Mouse (Mus musculus): ENCODE data around the gene Prdx1. TPM values are rescaled to one million over a fixed set of nuclear protein-coding genes. Genes with fewer than 3 reads are reported as not detected.
"Not testable (repeated sequence)": the region's sequence is repeated elsewhere in the genome, so short reads cannot be mapped to it uniquely, and the experiment has no call there.

The Prdx1 gene
- polyA plus RNA-seq, 1 experiment from 2014 or later, result 1,278 TPM

GRCm38 (mm10) chr4:116659474-116659873 lies 25.9 kb upstream of the Prdx1 start:
- Histone ChIP-seq H3K4me1 (0 out of 2 replicates have a peak, but pooled peaks cover 4% of the 10 kb centered on the region), H3K27ac (no peak overlapping the region), H3K9me3 (replicated peaks) (no peaks in the 10 kb centered on the region), H3K27me3 (ENCODE audit: low read depth, poor library complexity, severe bottlenecking) (no peaks in the 10 kb centered on the region), H3K36me3 (no peaks in the 10 kb centered on the region), H3K4me3 (no peak overlapping the region)
- WGBS, result 84% methylated on average over 2 of the region's 2 CpGs
- DNase-seq (ENCODE audit: low spot score), result no peak

DNA sequence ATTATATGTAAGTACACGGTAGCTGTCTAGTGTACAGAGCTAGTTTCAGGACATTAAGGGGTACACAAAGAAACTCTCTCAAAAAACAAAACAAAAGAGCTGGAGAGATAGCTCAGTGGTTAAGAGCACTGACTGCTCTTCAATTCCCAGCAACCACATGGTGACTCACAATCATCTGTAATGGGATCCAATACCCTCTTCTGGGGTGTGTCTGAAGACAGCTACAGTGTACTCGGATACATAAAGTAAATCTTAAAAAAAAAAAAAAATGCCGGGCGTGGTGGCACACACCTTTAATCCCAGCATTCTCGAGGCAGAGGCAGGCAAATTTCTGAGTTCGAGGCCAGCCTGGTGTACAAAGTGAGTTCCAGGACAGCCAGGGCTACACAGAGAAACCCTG lies 25.4 kb upstream of the Prdx1 start:
- not testable (repeated sequence) for H3K9me3 ChIP-seq (replicated peaks); H3K4me3 ChIP-seq; H3K36me3 ChIP-seq; H3K27me3 ChIP-seq (ENCODE audit: low read depth, poor library complexity, severe bottlenecking); H3K4me1 ChIP-seq; H3K27ac ChIP-seq; DNase-seq (ENCODE audit: low spot score)
- 88% methylated on average over 6 of the region's 6 CpGs for WGBS

DNA sequence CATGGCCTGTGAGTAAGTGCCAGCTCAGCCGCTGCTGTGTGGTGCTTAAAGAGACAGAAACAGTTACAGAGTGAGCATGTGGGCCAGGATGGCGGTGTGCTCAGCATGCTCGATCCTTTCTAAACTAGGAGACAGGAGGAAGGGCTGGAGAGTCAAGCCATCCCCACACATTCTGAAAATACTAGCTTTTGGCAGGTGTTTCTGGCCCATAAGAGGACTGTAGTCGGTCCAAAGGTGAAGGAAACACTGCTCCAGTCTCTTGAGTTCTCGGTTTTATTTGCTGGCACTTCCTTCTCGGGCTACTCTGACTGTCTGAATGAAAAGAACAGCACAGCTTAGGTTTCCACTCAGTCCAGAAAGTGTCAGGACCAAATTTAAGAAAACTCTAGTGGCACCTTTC lies 24.5 kb upstream of the Prdx1 start:
- H3K4me3 ChIP-seq, result no peak overlapping the region
- no peaks in the 10 kb centered on the region for H3K36me3 ChIP-seq
- no peaks in the 10 kb centered on the region for H3K27me3 ChIP-seq (ENCODE audit: low read depth, poor library complexity, severe bottlenecking)
- H3K27ac ChIP-seq, result no peak overlapping the region
- H3K9me3 ChIP-seq (replicated peaks), result no peaks in the 10 kb centered on the region
- 0 out of 2 replicates have a peak, but pooled peaks cover 1% of the 10 kb centered on the region for H3K4me1 ChIP-seq
- WGBS, result 81% methylated on average over 6 of the region's 6 CpGs
- no peak for DNase-seq (ENCODE audit: low spot score)

DNA sequence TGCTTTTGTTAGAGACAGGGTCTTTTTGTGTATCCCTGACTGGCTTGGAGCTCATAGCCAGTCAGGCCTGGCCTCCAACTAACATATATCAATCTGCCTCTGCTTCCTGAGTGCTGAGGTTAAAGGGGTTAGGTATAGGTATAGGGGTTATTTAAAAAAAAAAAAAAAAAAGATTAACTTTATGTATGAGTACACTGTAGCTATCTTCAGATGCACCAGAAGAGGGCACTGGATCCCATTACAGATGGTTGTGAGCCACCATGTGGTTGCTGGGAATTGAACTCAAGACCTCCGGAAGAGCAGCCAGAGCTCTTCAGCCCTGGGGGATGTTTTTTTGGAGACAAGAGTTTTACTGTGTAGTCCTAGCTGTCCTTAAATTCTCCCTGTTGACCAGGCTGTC lies 23.3 kb upstream of the Prdx1 start:
- no peaks in the 10 kb centered on the region for H3K36me3 ChIP-seq
- no peak for DNase-seq (ENCODE audit: low spot score)
- H3K4me3 ChIP-seq, result no peak overlapping the region
- no peaks in the 10 kb centered on the region for H3K4me1 ChIP-seq
- H3K9me3 ChIP-seq (replicated peaks), result no peaks in the 10 kb centered on the region
- 94% methylated on average over 1 of the region's 1 CpGs for WGBS
- no peak overlapping the region for H3K27ac ChIP-seq
- H3K27me3 ChIP-seq (ENCODE audit: low read depth, poor library complexity, severe bottlenecking), result no peaks in the 10 kb centered on the region

DNA sequence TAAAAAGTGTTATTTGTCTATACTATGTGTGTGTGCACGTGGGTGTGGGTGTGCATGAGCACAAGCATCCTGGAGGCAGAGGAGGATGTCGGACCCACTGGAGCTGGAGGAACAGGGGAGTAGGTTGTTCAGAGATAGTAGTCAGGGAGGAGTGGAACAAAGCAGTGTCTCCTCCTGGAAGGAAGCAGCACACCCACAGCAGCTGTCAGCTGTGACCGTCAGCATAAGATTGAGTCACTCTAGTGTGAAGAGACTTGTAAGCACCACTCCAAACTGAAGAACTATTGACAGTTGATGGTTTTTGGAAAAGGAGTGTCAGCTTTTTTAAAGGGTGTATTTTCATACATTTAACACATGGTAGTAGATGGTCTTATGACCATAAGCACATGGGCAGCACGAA lies 18.7 kb upstream of the Prdx1 start:
- no peaks in the 10 kb centered on the region for H3K9me3 ChIP-seq (replicated peaks)
- no peak overlapping the region for H3K27ac ChIP-seq
- no peaks in the 10 kb centered on the region for H3K36me3 ChIP-seq
- H3K4me1 ChIP-seq, result no peaks in the 10 kb centered on the region
- H3K27me3 ChIP-seq (ENCODE audit: low read depth, poor library complexity, severe bottlenecking), result no peaks in the 10 kb centered on the region
- 80% methylated on average over 4 of the region's 4 CpGs for WGBS
- no peak for DNase-seq (ENCODE audit: low spot score)
- H3K4me3 ChIP-seq, result no peak overlapping the region

- WGBS, result 72% methylated on average over 3 of the region's 3 CpGs
- DNase-seq (ENCODE audit: low spot score), result no peak
Measured at GRCm38 (mm10) chr4:116668145-116668544, 17.2 kb upstream of the Prdx1 start.

GRCm38 (mm10) chr4:116669291-116669690 lies 16.1 kb upstream of the Prdx1 start:
- H3K36me3 ChIP-seq, result no peaks in the 10 kb centered on the region
- no peaks in the 10 kb centered on the region for H3K4me1 ChIP-seq
- no peaks in the 10 kb centered on the region for H3K9me3 ChIP-seq (replicated peaks)
- no peak overlapping the region for H3K4me3 ChIP-seq
- H3K27me3 ChIP-seq (ENCODE audit: low read depth, poor library complexity, severe bottlenecking), result no peaks in the 10 kb centered on the region
- WGBS, result 53% methylated on average over 2 of the region's 2 CpGs
- no peak overlapping the region for H3K27ac ChIP-seq
- DNase-seq (ENCODE audit: low spot score), result no peak

More at GRCm38 (mm10) chr4:116668145-116668544, 17.2 kb upstream of the Prdx1 start:
- no peak overlapping the region for H3K4me3 ChIP-seq
- H3K27ac ChIP-seq, result no peak overlapping the region
- H3K27me3 ChIP-seq (ENCODE audit: low read depth, poor library complexity, severe bottlenecking), result no peaks in the 10 kb centered on the region
- no peaks in the 10 kb centered on the region for H3K36me3 ChIP-seq
- H3K9me3 ChIP-seq (replicated peaks), result no peaks in the 10 kb centered on the region
- H3K4me1 ChIP-seq, result no peaks in the 10 kb centered on the region

GRCm38 (mm10) chr4:116672785-116673184 lies 12.6 kb upstream of the Prdx1 start:
- Histone ChIP-seq H3K36me3 (no peaks in the 10 kb centered on the region), H3K4me1 (no peaks in the 10 kb centered on the region), H3K27me3 (ENCODE audit: low read depth, poor library complexity, severe bottlenecking) (no peaks in the 10 kb centered on the region), H3K9me3 (replicated peaks) (no peaks in the 10 kb centered on the region), H3K27ac (no peak overlapping the region), H3K4me3 (no peak overlapping the region)
- 73% methylated on average over 2 of the region's 2 CpGs for WGBS
- DNase-seq (ENCODE audit: low spot score), result no peak

GRCm38 (mm10) chr4:116674761-116675160 lies 10.6 kb upstream of the Prdx1 start:
- DNase-seq (ENCODE audit: low spot score); H3K4me3 ChIP-seq; H3K36me3 ChIP-seq; H3K9me3 ChIP-seq (replicated peaks); H3K27ac ChIP-seq; H3K4me1 ChIP-seq; H3K27me3 ChIP-seq (ENCODE audit: low read depth, poor library complexity, severe bottlenecking): not testable (repeated sequence)
- WGBS, result 91% methylated on average over 6 of the region's 6 CpGs

DNA sequence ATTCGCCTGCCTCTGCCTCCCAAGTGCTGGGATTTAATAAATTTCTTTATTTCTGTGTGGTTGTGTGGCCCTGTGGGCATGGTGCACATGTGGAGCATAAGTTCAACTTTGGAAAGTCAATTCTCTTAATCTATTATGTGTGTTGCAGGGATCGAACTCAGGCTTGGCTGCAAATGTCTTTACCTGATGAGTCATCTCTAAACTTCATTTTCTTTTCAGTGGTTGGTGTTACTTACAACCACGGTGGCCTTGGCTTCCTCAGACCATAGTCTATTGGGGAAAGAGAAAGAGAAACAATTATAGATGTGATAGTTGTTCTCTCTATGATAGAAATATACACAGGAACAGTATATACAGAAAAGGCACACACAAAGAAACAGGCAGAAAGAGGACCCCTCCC lies 9.3 kb upstream of the Prdx1 start:
- 94% methylated on average over 3 of the region's 3 CpGs for WGBS
- no peaks in the 10 kb centered on the region for H3K27me3 ChIP-seq (ENCODE audit: low read depth, poor library complexity, severe bottlenecking)
- no peaks in the 10 kb centered on the region for H3K4me1 ChIP-seq
- no peaks in the 10 kb centered on the region for H3K9me3 ChIP-seq (replicated peaks)
- no peak for DNase-seq (ENCODE audit: low spot score)
- H3K36me3 ChIP-seq, result no peaks in the 10 kb centered on the region
- H3K4me3 ChIP-seq, result no peak overlapping the region
- no peak overlapping the region for H3K27ac ChIP-seq

GRCm38 (mm10) chr4:116677808-116678207 lies 7.5 kb upstream of the Prdx1 start:
- 88% methylated on average over 1 of the region's 1 CpGs for WGBS
- Histone ChIP-seq H3K4me3 (no peak overlapping the region), H3K27me3 (ENCODE audit: low read depth, poor library complexity, severe bottlenecking) (no peaks in the 10 kb centered on the region), H3K27ac (no peak overlapping the region), H3K36me3 (no peaks in the 10 kb centered on the region), H3K4me1 (no peaks in the 10 kb centered on the region), H3K9me3 (replicated peaks) (no peaks in the 10 kb centered on the region)
- no peak for DNase-seq (ENCODE audit: low spot score)

- no peak overlapping the region for H3K27ac ChIP-seq
- WGBS, result 79% methylated on average over 5 of the region's 5 CpGs
- no peaks in the 10 kb centered on the region for H3K36me3 ChIP-seq
- no peak for DNase-seq (ENCODE audit: low spot score)
- H3K9me3 ChIP-seq (replicated peaks), result no peaks in the 10 kb centered on the region
- no peaks in the 10 kb centered on the region for H3K27me3 ChIP-seq (ENCODE audit: low read depth, poor library complexity, severe bottlenecking)
- no peak overlapping the region for H3K4me3 ChIP-seq
- no peaks in the 10 kb centered on the region for H3K4me1 ChIP-seq
Measured at GRCm38 (mm10) chr4:116679141-116679540, 6.2 kb upstream of the Prdx1 start.

GRCm38 (mm10) chr4:116680521-116680920 lies 4.8 kb upstream of the Prdx1 start:
- H3K36me3 ChIP-seq; H3K27me3 ChIP-seq (ENCODE audit: low read depth, poor library complexity, severe bottlenecking); H3K4me3 ChIP-seq; DNase-seq (ENCODE audit: low spot score); H3K27ac ChIP-seq; H3K4me1 ChIP-seq; H3K9me3 ChIP-seq (replicated peaks): not testable (repeated sequence)
- 92% methylated on average over 4 of the region's 4 CpGs for WGBS

- Histone ChIP-seq H3K4me3 (no peak overlapping the region), H3K27ac (no peak overlapping the region), H3K9me3 (replicated peaks) (no peaks in the 10 kb centered on the region), H3K27me3 (ENCODE audit: low read depth, poor library complexity, severe bottlenecking) (no peaks in the 10 kb centered on the region), H3K36me3 (peaks cover 20% of the 10 kb centered on the region), H3K4me1 (peaks cover 16% of the 10 kb centered on the region)
- WGBS, result 93% methylated on average over 4 of the region's 4 CpGs
- DNase-seq (ENCODE audit: low spot score), result no peak
Measured at GRCm38 (mm10) chr4:116683957-116684356, 1.4 kb upstream of the Prdx1 start.

Data from limb, embryonic 10.5 days (tissue).